Mouse (Mus musculus): ENCODE measurements around the gene Immp2l. TPM values are rescaled to one million over a fixed set of nuclear protein-coding genes. Genes with fewer than 3 reads are reported as not detected.
"Not testable (repeated sequence)": the region's sequence is repeated elsewhere in the genome, so short reads cannot be mapped to it uniquely, and the experiment has no call there.

Immp2l gene
- 1 to 10 TPM; 6.3 to 9.6 TPM for total RNA-seq (2021)

- peak; percentile 91 for DNase-seq
These were observed at the start of gene Immp2l for GRCm38 (mm10) chr12:41023511-41024421. Gene Immp2l (plus strand): TSS chr12:41024090.

GRCm38 (mm10) chr12:40978719-40979500, 45.0 kb upstream of the Immp2l start:
- DNase-seq, result no peak

- DNase-seq, result peak in 1 of 2 experiments; percentile 4
These were observed 44.2 kb upstream of the Immp2l start for GRCm38 (mm10) chr12:40979716-40980115.

- DNase-seq, result no peak
These were observed 43.7 kb upstream of the Immp2l start for GRCm38 (mm10) chr12:40980160-40980559.

- no peak for DNase-seq
These were observed 40.9 kb upstream of the Immp2l start for GRCm38 (mm10) chr12:40983021-40983420.

- no peak for DNase-seq
These were observed 39.2 kb upstream of the Immp2l start for GRCm38 (mm10) chr12:40984735-40985134.

- no peak for DNase-seq
These were observed 38.1 kb upstream of the Immp2l start for GRCm38 (mm10) chr12:40985791-40986190.

GRCm38 (mm10) chr12:40988311-40989065, 35.4 kb upstream of the Immp2l start:
- DNase-seq, result no peak

GRCm38 (mm10) chr12:40991647-40992046, 32.2 kb upstream of the Immp2l start:
- no peak for DNase-seq

GRCm38 (mm10) chr12:40992237-40992636, 31.7 kb upstream of the Immp2l start:
- DNase-seq, result not testable (repeated sequence)

GRCm38 (mm10) chr12:40994846-40995245, 29.0 kb upstream of the Immp2l start:
- DNase-seq, result no peak

GRCm38 (mm10) chr12:40995618-40996370, 28.1 kb upstream of the Immp2l start:
- no peak for DNase-seq

GRCm38 (mm10) chr12:41022516-41022915, 1.4 kb upstream of the Immp2l start:
- DNase-seq, result no peak

- DNase-seq, result no peak
These were observed 622 bp downstream of the Immp2l start for GRCm38 (mm10) chr12:41024512-41024911.

GRCm38 (mm10) chr12:41027485-41027884, 3.6 kb downstream of the Immp2l start:
- no peak for DNase-seq

GRCm38 (mm10) chr12:41031119-41031518, 7.2 kb downstream of the Immp2l start:
- DNase-seq, result no peak

- DNase-seq, result peak in 1 of 2 experiments; percentile 9
These were observed 9.3 kb downstream of the Immp2l start for GRCm38 (mm10) chr12:41033196-41033595.

GRCm38 (mm10) chr12:41039834-41040233, 15.9 kb downstream of the Immp2l start:
- DNase-seq, result no peak

- no peak for DNase-seq
These were observed 17.8 kb downstream of the Immp2l start for GRCm38 (mm10) chr12:41041737-41042136.

GRCm38 (mm10) chr12:41044493-41045132, 20.7 kb downstream of the Immp2l start:
- DNase-seq, result no peak

- DNase-seq, result no peak
These were observed 23.3 kb downstream of the Immp2l start for GRCm38 (mm10) chr12:41047085-41047766.

Data from layer of hippocampus, postnatal 36 days (tissue).